Mouse (Mus musculus) cortical plate, adult 2 months (tissue): Measurements from ENCODE around the gene Vapb. TPM values are rescaled to one million over a fixed set of nuclear protein-coding genes. Genes with fewer than 3 reads are reported as not detected.

Experiments used
- H3K27ac ChIP-seq: fragments of 200-500 bp; 2 replicates; pipeline ENCODE4 v1.5.1; 2012; ENCODE audit warnings: low read length, control low read depth, inconsistent platforms; ENCODE audit not compliant: insufficient read depth
- H3K4me1 ChIP-seq: fragments of 200-500 bp; 2 replicates; pipeline ENCODE4 v1.6.1; 2011; ENCODE audit warnings: low read length; ENCODE audit not compliant: control insufficient read depth, insufficient read depth
- H3K4me3 ChIP-seq: fragments of 200-500 bp; 2 replicates; pipeline ENCODE4 v1.5.1; 2011; ENCODE audit warnings: mild to moderate bottlenecking, low read length, control low read depth; ENCODE audit not compliant: insufficient read depth
- CTCF ChIP-seq: fragments of 200-500 bp; IDR thresholded peaks from 2 replicates; pipeline ENCODE4 v1.5.1; 2011; ENCODE audit warnings: mild to moderate bottlenecking, control low read depth, low read length; ENCODE audit not compliant: insufficient read depth; ENCODE audit errors: extremely low read depth
- POLR2A ChIP-seq: fragments of 200-500 bp; IDR thresholded peaks from 2 replicates; pipeline ENCODE4 v1.6.1; 2011; ENCODE audit warnings: mild to moderate bottlenecking, low read length, control low read depth; ENCODE audit not compliant: insufficient read depth; ENCODE audit errors: extremely low read depth
- polyA plus RNA-seq: library from polyadenylated mRNA; depleted of rRNA; stranded (reverse); fragments of >200 nt; gene quantifications from 2 replicates; pipeline ENCODE4 v1.2.3, GENCODE M21; 2012

Gene Vapb
- polyA plus RNA-seq, 1 experiment, result 55.5 TPM

DNA sequence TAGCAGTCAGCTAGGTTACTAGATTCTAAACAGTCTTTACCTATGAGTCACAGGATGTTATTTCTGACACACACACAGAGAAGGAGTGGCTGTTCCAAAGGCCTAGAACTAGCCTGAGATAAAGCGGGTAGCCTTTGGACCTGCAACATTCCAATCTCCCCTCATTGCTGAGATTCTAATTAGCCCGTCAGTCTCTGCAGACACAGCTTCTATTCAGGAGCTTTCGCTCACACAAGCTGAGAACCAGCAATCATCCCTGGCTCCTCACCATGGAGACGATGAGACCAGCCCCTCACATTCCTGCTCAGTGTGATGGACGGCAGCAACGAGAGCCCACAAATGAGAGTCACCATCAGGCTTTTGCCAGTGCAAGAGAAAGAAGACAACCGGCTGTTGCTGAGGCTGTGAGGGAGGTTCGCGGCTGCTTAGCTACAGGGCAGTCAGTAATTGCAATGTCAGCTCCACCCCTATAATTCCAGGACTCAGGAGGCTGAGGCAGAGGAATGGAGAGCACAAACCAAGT, 6.8 kb upstream of the Vapb start:
- H3K4me3 ChIP-seq, result no peak overlapping the region
- TF ChIP-seq CTCF (no peak), POLR2A (no peak)
- H3K27ac ChIP-seq, result no peak overlapping the region

DNA sequence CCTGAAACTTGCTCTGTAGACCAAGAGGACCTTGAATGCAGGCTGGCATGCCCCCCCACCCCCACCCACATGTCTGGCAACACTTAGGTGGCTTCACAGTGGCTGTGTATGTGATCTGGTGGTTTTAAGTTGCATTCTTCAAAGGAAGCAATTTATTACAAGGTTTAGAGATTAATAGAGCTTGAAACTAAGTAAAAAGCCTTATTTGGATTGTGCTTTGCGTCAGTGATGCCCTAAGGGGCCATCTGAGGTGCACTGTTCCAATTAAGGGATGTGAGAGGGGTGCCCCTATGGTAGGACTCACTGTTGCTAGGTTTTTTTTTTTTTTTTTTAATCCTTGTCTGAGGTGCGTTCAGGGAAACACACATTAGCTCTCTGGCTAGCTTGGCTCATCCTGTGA, 2.9 kb upstream of the Vapb start:
- TF ChIP-seq CTCF (no peak), POLR2A (no peak)
- H3K4me1 ChIP-seq, result peaks cover 10% of the 10 kb centered on the region
- H3K4me3 ChIP-seq, result no peak overlapping the region

More for the DNA sequence above, 6.8 kb upstream of the Vapb start:
- H3K4me1 ChIP-seq, result no peaks in the 10 kb centered on the region

DNA sequence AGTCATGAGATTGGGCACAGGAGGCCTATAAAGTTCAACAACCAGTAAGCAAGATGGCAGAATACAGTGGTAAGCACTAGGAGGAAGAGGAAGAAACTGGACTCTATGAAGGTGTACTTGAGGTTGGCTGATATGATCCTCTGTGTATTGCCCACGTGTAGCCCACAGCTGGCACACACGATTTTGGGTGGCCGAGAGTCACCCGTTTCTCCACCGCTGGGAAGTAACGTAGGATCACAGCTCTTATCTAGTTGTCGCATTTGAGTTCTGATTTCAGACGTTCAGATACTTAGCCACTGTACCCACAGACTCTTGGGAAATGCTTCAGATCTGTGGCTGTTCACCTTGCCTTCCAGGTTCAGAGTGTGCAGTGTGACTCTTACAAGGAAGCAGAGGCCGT, 921 bp downstream of the Vapb start:
- Histone ChIP-seq H3K27ac (no peak overlapping the region), H3K4me1 (peaks cover 11% of the 10 kb centered on the region), H3K4me3 (peak overlapping the region; percentile 88)
- TF ChIP-seq CTCF (no peak), POLR2A (no peak)

More for the DNA sequence above, 2.9 kb upstream of the Vapb start:
- no peak overlapping the region for H3K27ac ChIP-seq

DNA sequence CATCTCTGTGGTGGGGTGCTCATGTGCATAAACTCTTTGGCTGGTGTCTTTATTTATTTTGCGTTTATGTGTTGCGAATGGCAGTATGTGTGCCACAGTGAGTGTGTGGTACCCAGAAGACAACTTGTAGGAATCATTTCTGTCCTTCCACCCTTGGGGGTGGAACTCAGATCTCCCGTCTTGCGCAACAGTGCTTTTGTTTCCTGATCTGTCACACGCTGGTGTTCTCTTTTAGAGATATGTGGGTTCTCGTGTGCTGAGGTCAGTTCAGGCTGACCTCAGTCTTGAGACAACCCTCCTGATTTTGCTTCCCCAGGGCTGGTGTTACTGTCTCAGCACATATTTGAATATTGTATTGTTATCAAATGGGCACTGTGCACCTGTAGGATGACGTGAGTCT, 1.8 kb downstream of the Vapb start:
- Histone ChIP-seq H3K4me1 (peaks cover 11% of the 10 kb centered on the region), H3K4me3 (no peak overlapping the region), H3K27ac (no peak overlapping the region)
- TF ChIP-seq CTCF (no peak), POLR2A (no peak)

DNA sequence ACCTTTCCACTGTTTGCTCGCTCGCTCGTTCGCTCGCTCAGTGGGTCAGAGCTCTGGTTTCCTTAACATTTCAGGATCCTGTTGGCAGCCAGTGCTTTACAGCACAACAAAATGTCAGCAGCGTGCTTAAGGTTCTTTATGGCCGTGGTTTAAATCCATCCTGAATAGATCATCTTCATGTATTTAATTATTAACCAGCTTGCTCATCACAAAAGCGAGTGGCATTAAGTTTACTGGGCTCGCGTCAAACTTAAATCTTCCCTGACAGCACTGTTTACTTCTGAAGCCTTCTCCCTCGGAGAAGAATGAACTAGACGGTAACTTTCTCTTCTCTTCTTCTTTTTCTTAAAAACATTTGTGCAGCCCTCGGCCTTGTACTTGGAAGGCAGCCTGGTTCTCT, 4.8 kb downstream of the Vapb start:
- Histone ChIP-seq H3K27ac (no peak overlapping the region), H3K4me1 (peaks cover 11% of the 10 kb centered on the region), H3K4me3 (no peak overlapping the region)
- TF ChIP-seq POLR2A, result no peak
- no peak for TF ChIP-seq CTCF

DNA sequence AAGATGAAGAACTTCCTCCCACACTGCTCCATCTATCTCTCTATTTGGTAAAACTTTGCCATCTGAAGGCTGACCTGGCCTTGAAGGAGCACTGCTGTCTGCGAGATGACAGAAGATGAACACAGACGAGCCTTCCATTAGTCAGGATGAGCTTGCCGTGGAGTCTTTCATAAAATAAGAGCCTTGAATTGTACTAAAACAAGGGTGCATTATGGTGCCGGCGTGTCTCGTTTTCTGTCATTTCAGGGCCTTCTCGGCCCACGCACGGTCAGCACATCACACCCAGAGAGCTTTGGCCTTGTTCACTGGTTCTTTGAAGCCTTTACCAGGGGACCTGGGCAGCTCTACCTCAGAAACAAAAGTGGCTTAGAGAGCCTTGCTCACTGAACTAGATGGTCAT, 5.4 kb downstream of the Vapb start:
- H3K27ac ChIP-seq, result no peak overlapping the region
- H3K4me3 ChIP-seq, result no peak overlapping the region
- no peak for TF ChIP-seq POLR2A
- no peak for TF ChIP-seq CTCF
- peaks cover 11% of the 10 kb centered on the region for H3K4me1 ChIP-seq

DNA sequence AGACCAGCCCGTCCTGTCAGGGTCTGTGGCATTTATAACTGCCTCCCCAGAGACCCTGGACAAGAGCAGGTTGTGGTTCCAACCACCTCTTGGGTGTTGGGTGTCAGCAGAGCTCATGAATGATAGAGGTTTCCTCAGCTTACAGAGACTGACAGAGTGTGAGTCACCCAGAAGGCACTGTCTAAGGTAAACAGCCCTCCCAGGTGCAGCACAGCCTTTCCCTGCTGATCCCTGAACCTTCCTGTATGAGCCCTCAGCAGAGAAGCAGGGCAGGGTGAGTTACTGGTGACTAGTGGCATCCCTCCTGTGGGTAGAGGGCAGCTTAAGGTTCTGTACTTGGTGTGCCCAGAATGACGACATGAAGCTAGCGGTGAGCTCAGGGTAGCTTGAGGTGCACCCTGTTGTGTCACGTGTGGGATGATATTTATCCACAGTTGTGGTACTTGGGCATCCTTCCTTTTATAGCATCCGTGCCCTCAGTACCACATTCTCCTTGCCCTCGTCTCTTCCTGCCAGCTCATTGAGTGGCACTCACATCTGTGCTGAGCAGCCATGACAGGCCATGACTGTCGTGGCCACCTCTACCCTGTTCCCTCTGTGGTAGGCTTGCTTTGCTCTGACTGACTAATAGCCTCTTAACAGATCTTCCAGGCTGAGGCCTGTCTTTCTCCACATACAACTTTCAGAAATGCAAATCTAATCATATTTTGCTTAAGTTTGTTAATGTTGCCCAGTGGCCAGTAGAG, 6.9 kb downstream of the Vapb start:
- Histone ChIP-seq H3K27ac (no peak overlapping the region), H3K4me1 (peaks cover 1% of the 10 kb centered on the region; the same call in 1 of the 2 replicates), H3K4me3 (no peak overlapping the region)
- TF ChIP-seq POLR2A (no peak), CTCF (no peak)

DNA sequence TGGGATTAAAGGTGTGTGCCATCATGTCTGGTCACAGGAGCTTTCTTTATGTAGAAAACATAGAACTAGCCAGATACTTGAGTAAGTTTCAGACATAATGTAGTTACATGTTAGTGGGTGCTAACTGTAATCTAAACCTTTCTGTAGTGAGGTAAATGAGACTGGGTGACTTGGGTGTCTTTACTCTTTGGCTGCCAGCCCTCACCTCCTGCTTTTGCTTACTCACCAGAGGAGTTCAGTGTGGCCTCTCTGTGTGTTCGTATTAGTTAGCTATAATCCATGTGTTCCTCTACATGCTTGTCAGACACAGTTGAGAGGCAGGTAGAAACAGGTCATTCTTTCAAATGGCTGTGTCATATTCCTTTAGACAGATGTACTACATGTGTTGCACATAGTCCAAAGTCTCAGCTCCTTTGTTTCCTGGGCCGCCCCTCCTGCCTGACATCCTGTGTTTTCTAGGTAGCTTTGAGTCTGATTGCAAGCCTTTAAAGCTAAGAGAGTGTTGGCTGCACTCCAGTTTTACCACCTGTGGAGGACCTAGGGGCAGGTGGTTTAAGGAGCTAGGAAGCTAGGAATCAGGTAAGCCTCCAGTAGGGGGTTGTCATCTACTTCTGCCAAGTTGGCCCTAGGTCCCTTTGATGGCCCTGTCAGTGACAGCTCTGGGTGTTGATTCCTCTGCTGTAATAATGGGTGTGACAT, 11.8 kb downstream of the Vapb start:
- Histone ChIP-seq H3K27ac (no peak overlapping the region; the same call in 1 of the 2 replicates), H3K4me1 (no peaks in the 10 kb centered on the region), H3K4me3 (no peak overlapping the region)
- no peak for TF ChIP-seq CTCF

DNA sequence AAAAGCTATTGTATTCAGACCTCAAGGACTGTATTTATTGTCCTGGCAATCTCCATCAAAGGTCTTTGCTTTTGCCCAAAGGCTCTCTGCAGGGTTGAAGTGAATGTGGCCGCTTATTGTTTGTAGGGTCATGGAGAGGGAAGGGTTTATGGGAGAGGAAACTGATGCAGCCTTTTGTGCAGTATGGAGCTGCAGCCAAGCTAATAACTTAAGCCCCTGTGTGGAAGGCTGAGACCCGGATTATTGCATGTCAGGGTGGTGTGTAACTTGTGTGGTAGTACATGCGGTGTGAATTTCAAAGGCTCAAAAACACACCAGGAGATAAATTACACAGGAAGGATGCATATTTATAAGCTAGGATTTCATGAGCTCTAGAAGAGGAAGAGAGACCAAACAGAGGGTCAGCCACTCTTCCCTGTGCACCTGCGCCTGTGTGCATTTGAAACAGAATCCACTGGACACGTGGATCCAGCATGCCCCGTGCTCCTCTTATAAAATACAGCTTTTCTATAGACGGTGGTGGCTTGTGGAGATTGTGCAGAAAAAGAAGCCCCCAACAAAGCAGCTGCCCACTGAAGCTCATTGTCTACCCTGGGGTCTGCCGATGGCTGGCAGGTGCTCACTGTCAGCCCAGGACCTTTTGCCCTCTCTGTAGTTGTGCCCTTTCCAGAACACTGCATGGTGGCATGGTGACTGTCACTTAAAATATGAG, 18.3 kb downstream of the Vapb start:
- TF ChIP-seq CTCF, result no peak
- Histone ChIP-seq H3K27ac (no peak overlapping the region), H3K4me1 (no peaks in the 10 kb centered on the region), H3K4me3 (no peak overlapping the region)
